Mouse (Mus musculus) liver, embryonic 14.5 days (tissue): Measurements from ENCODE around the gene Stam.

Source experiments
- CTCF ChIP-seq: IDR thresholded peaks from 2 replicates; pipeline ENCODE4 v1.5.1; 2016; ENCODE audit warnings: antibody characterized with exemption, low read depth, control low read depth
- EP300 ChIP-seq: IDR thresholded peaks from 2 replicates; pipeline ENCODE4 v1.6.1; 2016; ENCODE audit warnings: antibody characterized with exemption, low read depth

DNA sequence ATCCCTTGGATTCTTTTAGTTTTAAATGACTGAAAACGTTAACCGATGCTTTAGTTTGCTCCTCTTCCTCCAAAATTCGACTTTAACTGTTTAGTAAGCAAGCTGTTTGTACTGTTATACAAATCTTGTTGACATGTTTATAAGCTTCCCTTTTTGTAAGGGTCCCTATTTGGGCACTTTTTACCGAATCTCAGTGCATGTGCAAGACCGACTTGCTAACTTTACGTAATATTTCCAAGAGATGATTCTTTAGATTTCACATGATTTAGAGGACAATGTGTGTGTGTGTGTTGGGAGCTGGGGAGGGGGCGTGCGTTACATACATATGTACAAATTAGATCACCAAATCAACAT lies 913 bp upstream of the Stam start:
- TF ChIP-seq EP300 (no peak), CTCF (no peak)
